Mouse (Mus musculus): ENCODE data around the gene Elmsan1. TPM values are rescaled to one million over a fixed set of nuclear protein-coding genes. Genes with fewer than 3 reads are reported as not detected.

Gene Elmsan1
- polyA plus RNA-seq, 1 experiment from 2014 or later: 7.4 TPM

GRCm38 (mm10) chr12:84212297-84212696 is 6.4 kb downstream of the Elmsan1 start:
- H3K9me3 ChIP-seq (ENCODE audit: control insufficient read depth, low read length): no peaks in the 10 kb centered on the region
- WGBS: 19% methylated on average over 4 of the region's 4 CpGs
- peaks cover 8% of the 10 kb centered on the region; the same call in 1 of the 2 replicates for H3K36me3 ChIP-seq (ENCODE audit: control insufficient read depth, insufficient read depth, low read length)
- H3K4me2 ChIP-seq (ENCODE audit: low read length): peak overlapping the region; percentile 24
- no peak for ATAC-seq (ENCODE audit: insufficient number of reproducible peaks, insufficient read depth, low FRiP score, low read depth)
- H3K9ac ChIP-seq (ENCODE audit: low read length): 0 out of 2 replicates have a peak overlapping the region, but pooled peaks have one; percentile 8
- no peak overlapping the region for H3K4me3 ChIP-seq (ENCODE audit: control insufficient read depth in 1 of 2, insufficient read depth in 1 of 2, low read depth in 1 of 2, low read length in 2 of 2)
- peak overlapping the region; percentile 53 to 55; a peak in 3 of 4 replicates for H3K27ac ChIP-seq (replicated peaks in 1 of 2; ENCODE audit: control insufficient read depth in 1 of 2, insufficient read depth in 1 of 2, low read depth in 2 of 2, low read length in 2 of 2)
- no peaks in the 10 kb centered on the region for H3K27me3 ChIP-seq (ENCODE audit: control insufficient read depth, insufficient read depth, low read length)
- H3K4me1 ChIP-seq (ENCODE audit: control insufficient read depth in 2 of 2, insufficient read depth in 2 of 2, low read length in 2 of 2): peaks cover 55 to 73% of the 10 kb centered on the region in 2 experiments

- Histone ChIP-seq H3K9me3 (ENCODE audit: control insufficient read depth, low read length) (no peaks in the 10 kb centered on the region), H3K4me3 (ENCODE audit: control insufficient read depth in 1 of 2, insufficient read depth in 1 of 2, low read depth in 1 of 2, low read length in 2 of 2) (no peak overlapping the region), H3K36me3 (ENCODE audit: control insufficient read depth, insufficient read depth, low read length) (peaks cover 8% of the 10 kb centered on the region; the same call in 1 of the 2 replicates), H3K27ac (replicated peaks in 1 of 2; ENCODE audit: control insufficient read depth in 1 of 2, insufficient read depth in 1 of 2, low read depth in 2 of 2, low read length in 2 of 2) (no peak overlapping the region), H3K4me2 (ENCODE audit: low read length) (peak overlapping the region; percentile 25; the same call in 1 of the 2 replicates), H3K9ac (ENCODE audit: low read length) (no peak overlapping the region), H3K4me1 (ENCODE audit: control insufficient read depth in 2 of 2, insufficient read depth in 2 of 2, low read length in 2 of 2) (peaks cover 61 to 73% of the 10 kb centered on the region in 2 experiments), H3K27me3 (ENCODE audit: control insufficient read depth, insufficient read depth, low read length) (no peaks in the 10 kb centered on the region)
- no peak for ATAC-seq (ENCODE audit: insufficient number of reproducible peaks, insufficient read depth, low FRiP score, low read depth)
- WGBS: 68% methylated on average over 9 of the region's 9 CpGs
These were observed 7.6 kb downstream of the Elmsan1 start for GRCm38 (mm10) chr12:84211021-84211538.

- H3K27ac ChIP-seq (replicated peaks in 1 of 2; ENCODE audit: control insufficient read depth in 1 of 2, insufficient read depth in 1 of 2, low read depth in 2 of 2, low read length in 2 of 2): no peak overlapping the region
- H3K27me3 ChIP-seq (ENCODE audit: control insufficient read depth, insufficient read depth, low read length): no peaks in the 10 kb centered on the region
- WGBS: 81% methylated on average over 11 of the region's 11 CpGs
- H3K4me1 ChIP-seq (ENCODE audit: control insufficient read depth in 2 of 2, insufficient read depth in 2 of 2, low read length in 2 of 2): peaks cover 57 to 68% of the 10 kb centered on the region in 2 experiments
- H3K9ac ChIP-seq (ENCODE audit: low read length): no peak overlapping the region
- H3K4me2 ChIP-seq (ENCODE audit: low read length): no peak overlapping the region
- no peak overlapping the region for H3K4me3 ChIP-seq (ENCODE audit: control insufficient read depth in 1 of 2, insufficient read depth in 1 of 2, low read depth in 1 of 2, low read length in 2 of 2)
- ATAC-seq (ENCODE audit: insufficient number of reproducible peaks, insufficient read depth, low FRiP score, low read depth): no peak
- H3K36me3 ChIP-seq (ENCODE audit: control insufficient read depth, insufficient read depth, low read length): peaks cover 8% of the 10 kb centered on the region; the same call in 1 of the 2 replicates
- no peaks in the 10 kb centered on the region for H3K9me3 ChIP-seq (ENCODE audit: control insufficient read depth, low read length)
These were observed 8.4 kb downstream of the Elmsan1 start for GRCm38 (mm10) chr12:84210288-84210687.

GRCm38 (mm10) chr12:84209093-84209492 is 9.6 kb downstream of the Elmsan1 start:
- no peak overlapping the region for H3K27ac ChIP-seq (replicated peaks in 1 of 2; ENCODE audit: control insufficient read depth in 1 of 2, insufficient read depth in 1 of 2, low read depth in 2 of 2, low read length in 2 of 2)
- WGBS: 84% methylated on average over 11 of the region's 11 CpGs

GRCm38 (mm10) chr12:84207209-84207817 is 11.4 kb downstream of the Elmsan1 start:
- whole genome bisulfite sequencing: 87% methylated on average over 18 of the region's 18 CpGs
- ATAC-seq (ENCODE audit: insufficient number of reproducible peaks, insufficient read depth, low FRiP score, low read depth): no peak
- Histone ChIP-seq H3K27ac (replicated peaks in 1 of 2; ENCODE audit: control insufficient read depth in 1 of 2, insufficient read depth in 1 of 2, low read depth in 2 of 2, low read length in 2 of 2) (no peak overlapping the region), H3K9ac (ENCODE audit: low read length) (peak overlapping the region; percentile 44; the same call in 1 of the 2 replicates), H3K4me2 (ENCODE audit: low read length) (no peak overlapping the region), H3K36me3 (ENCODE audit: control insufficient read depth, insufficient read depth, low read length) (no peaks in the 10 kb centered on the region), H3K9me3 (ENCODE audit: control insufficient read depth, low read length) (no peaks in the 10 kb centered on the region), H3K4me1 (ENCODE audit: control insufficient read depth in 2 of 2, insufficient read depth in 2 of 2, low read length in 2 of 2) (peaks cover 58 to 79% of the 10 kb centered on the region in 2 experiments), H3K27me3 (ENCODE audit: control insufficient read depth, insufficient read depth, low read length) (no peaks in the 10 kb centered on the region), H3K4me3 (ENCODE audit: control insufficient read depth in 1 of 2, insufficient read depth in 1 of 2, low read depth in 1 of 2, low read length in 2 of 2) (no peak overlapping the region)

More at GRCm38 (mm10) chr12:84209093-84209492, 9.6 kb downstream of the Elmsan1 start:
- no peak for ATAC-seq (ENCODE audit: insufficient number of reproducible peaks, insufficient read depth, low FRiP score, low read depth)
- H3K9me3 ChIP-seq (ENCODE audit: control insufficient read depth, low read length): no peaks in the 10 kb centered on the region
- no peak overlapping the region for H3K4me3 ChIP-seq (ENCODE audit: control insufficient read depth in 1 of 2, insufficient read depth in 1 of 2, low read depth in 1 of 2, low read length in 2 of 2)
- H3K4me2 ChIP-seq (ENCODE audit: low read length): no peak overlapping the region
- H3K9ac ChIP-seq (ENCODE audit: low read length): no peak overlapping the region
- peaks cover 4% of the 10 kb centered on the region; the same call in 1 of the 2 replicates for H3K36me3 ChIP-seq (ENCODE audit: control insufficient read depth, insufficient read depth, low read length)
- H3K27me3 ChIP-seq (ENCODE audit: control insufficient read depth, insufficient read depth, low read length): no peaks in the 10 kb centered on the region
- H3K4me1 ChIP-seq (ENCODE audit: control insufficient read depth in 2 of 2, insufficient read depth in 2 of 2, low read length in 2 of 2): peaks cover 48 to 67% of the 10 kb centered on the region in 2 experiments

GRCm38 (mm10) chr12:84206525-84206924 is 12.2 kb downstream of the Elmsan1 start:
- no peak for ATAC-seq (ENCODE audit: insufficient number of reproducible peaks, insufficient read depth, low FRiP score, low read depth)
- H3K9me3 ChIP-seq (ENCODE audit: control insufficient read depth, low read length): no peaks in the 10 kb centered on the region
- H3K27ac ChIP-seq (replicated peaks in 1 of 2; ENCODE audit: control insufficient read depth in 1 of 2, insufficient read depth in 1 of 2, low read depth in 2 of 2, low read length in 2 of 2): peak overlapping the region; percentile 44 to 47
- H3K4me3 ChIP-seq (ENCODE audit: control insufficient read depth in 1 of 2, insufficient read depth in 1 of 2, low read depth in 1 of 2, low read length in 2 of 2): no peak overlapping the region
- H3K4me2 ChIP-seq (ENCODE audit: low read length): peak overlapping the region; percentile 31; the same call in 1 of the 2 replicates
- H3K27me3 ChIP-seq (ENCODE audit: control insufficient read depth, insufficient read depth, low read length): no peaks in the 10 kb centered on the region
- peaks cover 59 to 81% of the 10 kb centered on the region in 2 experiments for H3K4me1 ChIP-seq (ENCODE audit: control insufficient read depth in 2 of 2, insufficient read depth in 2 of 2, low read length in 2 of 2)
- peak overlapping the region; percentile 44 for H3K9ac ChIP-seq (ENCODE audit: low read length)
- no peaks in the 10 kb centered on the region for H3K36me3 ChIP-seq (ENCODE audit: control insufficient read depth, insufficient read depth, low read length)
- WGBS: 33% methylated on average over 7 of the region's 7 CpGs

- Histone ChIP-seq H3K36me3 (ENCODE audit: control insufficient read depth, insufficient read depth, low read length) (no peaks in the 10 kb centered on the region), H3K9me3 (ENCODE audit: control insufficient read depth, low read length) (no peaks in the 10 kb centered on the region), H3K27me3 (ENCODE audit: control insufficient read depth, insufficient read depth, low read length) (no peaks in the 10 kb centered on the region), H3K27ac (replicated peaks in 1 of 2; ENCODE audit: control insufficient read depth in 1 of 2, insufficient read depth in 1 of 2, low read depth in 2 of 2, low read length in 2 of 2) (peak overlapping the region in 1 of 2 experiments; percentile 47; a peak in 1 of 4 replicates), H3K4me2 (ENCODE audit: low read length) (no peak overlapping the region), H3K9ac (ENCODE audit: low read length) (no peak overlapping the region), H3K4me1 (ENCODE audit: control insufficient read depth in 2 of 2, insufficient read depth in 2 of 2, low read length in 2 of 2) (peaks cover 53 to 75% of the 10 kb centered on the region in 2 experiments), H3K4me3 (ENCODE audit: control insufficient read depth in 1 of 2, insufficient read depth in 1 of 2, low read depth in 1 of 2, low read length in 2 of 2) (no peak overlapping the region)
- WGBS: 85% methylated on average over 10 of the region's 10 CpGs
- no peak for ATAC-seq (ENCODE audit: insufficient number of reproducible peaks, insufficient read depth, low FRiP score, low read depth)
These were observed 13.0 kb downstream of the Elmsan1 start for GRCm38 (mm10) chr12:84205659-84206185.
